Mouse (Mus musculus): ENCODE data around the gene Taok2. TPM values are rescaled to one million over a fixed set of nuclear protein-coding genes. Genes with fewer than 3 reads are reported as not detected.

Gene Taok2
- total RNA-seq, 2 experiments from 2014 or later: 18.3 to 21.7 TPM

GRCm38 (mm10) chr7:126843276-126843675, 41.2 kb downstream of the Taok2 start:
- no peak for DNase-seq
- intact Hi-C loops (cut with DNase I): no loop called here

GRCm38 (mm10) chr7:126833294-126833693, 51.2 kb downstream of the Taok2 start:
- no peak for DNase-seq
- intact Hi-C loops (cut with DNase I): loop anchor here (2.0 to 5.0 kb wide), 2 partner anchors 114 to 278 kb away; partner anchors contain the start of gene Asphd1

GRCm38 (mm10) chr7:126832036-126832598, 52.4 kb downstream of the Taok2 start:
- intact Hi-C loops (cut with DNase I): loop anchor here (2.0 to 5.0 kb wide), 2 partner anchors 115 to 279 kb away; partner anchors contain the start of gene Asphd1
- peak; percentile 50 to 54 for DNase-seq

- DNase-seq: no peak
- intact Hi-C loops (cut with DNase I): loop anchor here (5.0 kb wide), 1 partner anchor 116 kb away; the partner anchor contains the start of gene Asphd1
Measured at GRCm38 (mm10) chr7:126831539-126831938, 53.0 kb downstream of the Taok2 start, which contains the start of gene 4930451I11Rik. TSS of gene 4930451I11Rik (minus strand) at chr7:126831639.

- no peak for DNase-seq
- intact Hi-C loops (cut with DNase I): no loop called here
Measured at GRCm38 (mm10) chr7:126825952-126826351, 58.6 kb downstream of the Taok2 start.

GRCm38 (mm10) chr7:126825403-126825802, 59.1 kb downstream of the Taok2 start:
- intact Hi-C loops (cut with DNase I): no loop called here
- DNase-seq: no peak

- intact Hi-C loops (cut with DNase I): loop anchor here (5.0 kb wide), 2 partner anchors 38 to 138 kb away; partner anchors contain the start of genes Hirip3 and Ino80e
Measured at GRCm38 (mm10) chr7:126823940-126824339, 60.6 kb downstream of the Taok2 start.

GRCm38 (mm10) chr7:126823202-126823711, 61.2 kb downstream of the Taok2 start:
- DNase-seq: no peak

More at GRCm38 (mm10) chr7:126823940-126824339, 60.6 kb downstream of the Taok2 start:
- no peak for DNase-seq

GRCm38 (mm10) chr7:126822741-126823140, 61.8 kb downstream of the Taok2 start:
- DNase-seq: no peak
- intact Hi-C loops (cut with DNase I): loop anchor here (5.0 kb wide), 2 partner anchors 40 to 140 kb away; partner anchors contain the start of genes Hirip3 and Ino80e

More at GRCm38 (mm10) chr7:126823202-126823711, 61.2 kb downstream of the Taok2 start:
- intact Hi-C loops (cut with DNase I): loop anchor here (5.0 kb wide), 2 partner anchors 39 to 139 kb away; partner anchors contain the start of genes Hirip3 and Ino80e

GRCm38 (mm10) chr7:126821835-126822511, 62.5 kb downstream of the Taok2 start:
- DNase-seq: peak; percentile 76 to 80
- intact Hi-C loops (cut with DNase I): loop anchor here (5.0 kb wide), 2 partner anchors 40 to 140 kb away; partner anchors contain the start of genes Hirip3 and Ino80e

GRCm38 (mm10) chr7:126818818-126819217, 65.7 kb downstream of the Taok2 start:
- no peak for DNase-seq

GRCm38 (mm10) chr7:126817595-126817994, 66.9 kb downstream of the Taok2 start:
- intact Hi-C loops (cut with DNase I): no loop called here
- peak in 1 of 2 experiments; percentile 2 for DNase-seq

More at GRCm38 (mm10) chr7:126818818-126819217, 65.7 kb downstream of the Taok2 start:
- intact Hi-C loops (cut with DNase I): no loop called here

- DNase-seq: peak in 1 of 2 experiments; percentile 9
- intact Hi-C loops (cut with DNase I): no loop called here
Measured at GRCm38 (mm10) chr7:126816494-126816893, 68.0 kb downstream of the Taok2 start.

- peak in 1 of 2 experiments; percentile 6 for DNase-seq
- intact Hi-C loops (cut with DNase I): no loop called here
Measured at GRCm38 (mm10) chr7:126815726-126816222, 68.7 kb downstream of the Taok2 start.

Other genes with a start within 250 kb of the Taok2 start
- 10 to 100 TPM; 29.3 to 33.2 TPM for gene Sgf29, start 235.4 kb downstream of the Taok2 start, total RNA-seq (2021)
- 10 to 100 TPM; 15.7 to 21.0 TPM for gene Sult1a1, start 208.3 kb downstream of the Taok2 start, total RNA-seq (2021)
- gene Bola2, start 189.3 kb downstream of the Taok2 start, total RNA-seq (2021): 10 to 100 TPM; 29.9 to 36.8 TPM
- gene Slx1b, start 188.9 kb downstream of the Taok2 start, total RNA-seq (2021): 1 to 10 TPM; 2.1 to 3.6 TPM
- gene Coro1a, start 176.9 kb downstream of the Taok2 start, total RNA-seq (2021): 1 to 10 TPM; 2.6 to 5.2 TPM
- gene Mapk3, start 125.1 kb downstream of the Taok2 start, total RNA-seq (2021): 10 to 100 TPM; 15.7 to 21.9 TPM
- 1 to 10 TPM in 1 of 2 experiments, under 1 TPM in 1; 0.99 to 1.8 TPM for gene Gdpd3, start 118.4 kb downstream of the Taok2 start, total RNA-seq (2021)
- 10 to 100 TPM; 77.7 to 97.4 TPM for gene Ypel3, start 107.7 kb downstream of the Taok2 start, total RNA-seq (2021)
- gene Tbx6, start 103.2 kb downstream of the Taok2 start, total RNA-seq (2021): under 1 TPM; 0.28 to 0.30 TPM
- gene Ppp4c, start 92.2 kb downstream of the Taok2 start, total RNA-seq (2021): 10 to 100 TPM; 21.6 to 22.4 TPM
- gene Fam57b, start 87.0 kb downstream of the Taok2 start, total RNA-seq (2021): 10 to 100 TPM; 55.8 to 67.4 TPM
- gene 4930451I11Rik, start 53.1 kb downstream of the Taok2 start, total RNA-seq (2021): not detected
- not detected for gene Doc2a, start 37.3 kb downstream of the Taok2 start, total RNA-seq (2021)
- 1 to 10 TPM; 3.7 to 7.8 TPM for gene Hirip3, start 22.7 kb downstream of the Taok2 start, total RNA-seq (2021)
- 10 to 100 TPM; 10.3 to 12.6 TPM for gene Ino80e, start 22.3 kb downstream of the Taok2 start, total RNA-seq (2021)
- 1 to 10 TPM; 9.1 to 9.3 TPM for gene Tmem219, start 38.2 kb upstream of the Taok2 start, total RNA-seq (2021)
- gene Kctd13, start 44.2 kb upstream of the Taok2 start, total RNA-seq (2021): 1 to 10 TPM; 1.4 to 1.6 TPM
- not detected for gene Asphd1, start 64.9 kb upstream of the Taok2 start, total RNA-seq (2021)
- gene Sez6l2, start 65.9 kb upstream of the Taok2 start, total RNA-seq (2021): 1 to 10 TPM; 1.5 to 2.3 TPM
- gene Cdipt, start 91.2 kb upstream of the Taok2 start, total RNA-seq (2021): 10 to 100 TPM; 28.0 to 37.2 TPM
- under 1 TPM; 0.43 to 0.44 TPM for gene Cdiptos, start 91.4 kb upstream of the Taok2 start, total RNA-seq (2021)
- gene Mvp, start 129.9 kb upstream of the Taok2 start, total RNA-seq (2021): 10 to 100 TPM; 20.3 to 25.7 TPM
- not detected for gene Pagr1b, start 131.8 kb upstream of the Taok2 start, total RNA-seq (2021)
- 10 to 100 TPM in 1 of 2 experiments, 1 to 10 TPM in 1; 6.1 to 11.4 TPM for gene Pagr1a, start 132.6 kb upstream of the Taok2 start, total RNA-seq (2021)
- 10 to 100 TPM; 12.9 to 16.6 TPM for gene Gm42742, start 136.4 kb upstream of the Taok2 start, total RNA-seq (2021)
- under 1 TPM; 0.20 to 0.92 TPM for gene Prrt2, start 136.5 kb upstream of the Taok2 start, total RNA-seq (2021)
- gene Maz, start 142.3 kb upstream of the Taok2 start, total RNA-seq (2021): 10 to 100 TPM; 69.8 to 76.4 TPM
- 1 to 10 TPM in 1 of 2 experiments, under 1 TPM in 1; 0.79 to 1.4 TPM for gene Kif22, start 157.8 kb upstream of the Taok2 start, total RNA-seq (2021)
- not detected for gene Zg16, start 202.6 kb upstream of the Taok2 start, total RNA-seq (2021)
- gene AI467606, start 206.7 kb upstream of the Taok2 start, total RNA-seq (2021): under 1 TPM; 0.41 to 0.69 TPM
- gene Qprt, start 237.5 kb upstream of the Taok2 start, total RNA-seq (2021): under 1 TPM; 0.15 to 0.76 TPM